Mouse (Mus musculus) cerebellum, adult (tissue): ENCODE data around the gene Sh2b1.

Experiments used
- ATAC-seq: cut with Nextera tagmentation; 2 replicates; pipeline ENCODE4 v1.9.2; 2017; ENCODE audit warnings: mild to moderate bottlenecking, moderate library complexity, mixed read lengths; ENCODE audit not compliant: insufficient number of reproducible peaks, low FRiP score, low TSS enrichment

Sh2b1 gene

DNA sequence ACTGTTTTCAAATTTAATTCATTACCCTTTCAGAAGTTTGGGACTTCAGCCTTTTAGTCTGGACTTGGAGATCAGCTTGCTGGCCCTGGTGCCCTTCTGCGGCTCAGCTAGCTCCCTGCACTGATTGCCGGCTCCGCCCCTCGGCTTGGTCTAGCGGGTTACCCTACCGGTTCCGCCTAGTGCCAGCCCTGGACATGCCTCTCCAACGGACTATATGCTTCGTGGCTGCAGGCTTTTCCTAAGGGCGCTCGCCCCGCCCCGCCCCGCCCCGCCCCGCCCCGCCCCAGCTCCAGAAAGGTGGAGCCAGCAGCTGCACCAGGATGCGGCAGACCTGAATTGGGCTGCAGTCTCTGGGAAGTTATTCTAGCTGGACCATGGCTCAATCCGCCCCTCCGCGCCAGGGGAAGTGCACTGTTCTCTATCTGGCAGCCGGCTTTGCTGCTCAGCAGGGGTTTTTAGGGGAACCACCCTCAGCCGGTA, 7.2 kb upstream of the Sh2b1 start:
- ATAC-seq = peak; percentile 82

GRCm38 (mm10) chr7:126481699-126482098, 6.5 kb upstream of the Sh2b1 start:
- ATAC-seq = no peak

DNA sequence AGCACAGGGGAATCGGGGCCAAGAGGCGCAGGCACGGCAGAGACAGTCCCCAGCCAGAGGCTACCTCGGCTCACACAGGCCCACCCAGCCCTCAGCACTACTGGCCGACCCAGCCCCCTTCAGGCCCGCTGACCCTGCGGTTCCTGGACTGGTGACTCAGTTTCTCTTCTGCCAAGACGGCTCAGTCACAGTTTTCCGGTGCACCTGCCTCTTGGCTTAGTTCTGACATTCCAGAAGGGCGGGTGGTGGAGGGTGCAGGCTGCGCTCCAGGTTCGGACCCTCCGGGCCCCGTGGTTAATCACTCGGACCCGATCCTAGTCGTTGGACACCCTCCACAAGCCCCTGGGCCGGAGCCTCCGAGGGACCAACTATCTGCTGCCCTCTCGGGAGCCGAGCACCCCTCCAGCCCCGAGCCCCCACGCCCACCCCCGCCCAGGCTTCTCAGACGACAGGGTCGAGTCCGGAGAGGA, 703 bp downstream of the Sh2b1 start:
- no peak; the same call in 1 of the 2 replicates for ATAC-seq

DNA sequence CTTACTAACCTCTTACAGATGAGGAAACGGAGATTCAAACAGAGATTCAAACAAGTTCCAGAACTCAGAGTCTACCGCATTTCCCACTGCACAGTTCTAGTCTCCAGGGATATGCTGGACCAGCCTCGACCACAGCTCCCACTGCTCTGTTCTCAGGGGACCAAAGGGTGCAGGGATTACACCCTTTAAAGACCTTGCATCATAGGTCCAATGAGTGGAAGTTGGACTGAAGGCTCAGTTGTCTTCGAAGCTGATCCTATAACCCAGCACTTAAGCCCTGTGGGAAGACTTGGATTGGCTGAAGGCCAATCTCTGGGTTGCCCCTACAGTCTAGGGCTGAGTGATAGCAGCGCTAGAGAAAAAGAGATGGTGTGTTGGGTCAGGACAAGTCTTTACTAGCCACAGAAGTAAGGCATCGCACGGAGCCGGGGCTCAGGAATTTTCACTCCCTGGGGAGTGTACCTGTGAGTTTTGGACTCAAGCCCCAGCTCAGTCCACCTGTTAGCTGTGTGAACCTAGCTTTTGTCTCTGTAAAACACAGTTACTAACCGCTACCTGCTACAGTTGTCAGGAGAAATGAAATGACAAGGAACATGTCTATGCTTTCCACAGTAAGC, 1.6 kb downstream of the Sh2b1 start:
- no peak for ATAC-seq

- no peak for ATAC-seq
Observed at GRCm38 (mm10) chr7:126472713-126473112, 2.5 kb downstream of the Sh2b1 start.

DNA sequence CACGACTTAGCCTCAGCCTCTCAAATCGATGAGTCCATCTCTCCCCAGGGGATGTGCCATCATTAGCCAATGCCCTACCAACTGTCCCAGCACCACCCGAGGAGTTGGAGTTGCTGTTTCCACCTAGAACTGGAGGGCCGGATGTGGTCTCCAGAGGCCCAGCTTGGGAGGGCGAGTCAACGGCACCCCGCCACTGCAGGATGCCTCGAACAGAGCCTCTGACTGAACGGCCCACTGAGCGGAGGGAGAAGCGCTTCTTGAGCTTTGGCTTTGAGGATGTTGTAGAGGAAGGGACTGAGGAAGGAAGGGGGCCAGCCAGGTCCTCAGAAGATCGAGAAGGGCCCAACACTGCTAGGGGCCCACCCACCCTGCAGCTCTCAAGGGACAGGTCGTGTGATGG, 2.9 kb downstream of the Sh2b1 start:
- ATAC-seq = no peak

DNA sequence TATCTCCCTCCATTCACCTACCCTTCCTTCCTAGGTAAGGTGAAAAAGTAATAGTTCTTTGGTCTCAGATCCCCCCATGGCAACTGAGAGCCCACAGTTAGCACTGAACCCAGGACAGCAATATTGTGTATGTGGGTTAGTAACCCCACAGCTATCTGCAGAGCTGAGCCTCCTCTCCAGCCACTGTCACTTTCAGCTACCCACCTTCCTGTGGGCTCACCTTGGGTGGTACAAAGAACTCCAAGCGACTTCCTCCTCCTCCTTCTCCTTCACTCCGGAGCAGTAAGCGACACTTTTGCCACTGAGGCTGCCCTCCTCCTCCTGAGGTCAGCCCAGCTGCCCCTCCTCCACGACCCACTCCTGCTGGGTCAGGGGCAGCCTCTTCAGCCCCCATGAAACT, 3.4 kb downstream of the Sh2b1 start:
- no peak for ATAC-seq

DNA sequence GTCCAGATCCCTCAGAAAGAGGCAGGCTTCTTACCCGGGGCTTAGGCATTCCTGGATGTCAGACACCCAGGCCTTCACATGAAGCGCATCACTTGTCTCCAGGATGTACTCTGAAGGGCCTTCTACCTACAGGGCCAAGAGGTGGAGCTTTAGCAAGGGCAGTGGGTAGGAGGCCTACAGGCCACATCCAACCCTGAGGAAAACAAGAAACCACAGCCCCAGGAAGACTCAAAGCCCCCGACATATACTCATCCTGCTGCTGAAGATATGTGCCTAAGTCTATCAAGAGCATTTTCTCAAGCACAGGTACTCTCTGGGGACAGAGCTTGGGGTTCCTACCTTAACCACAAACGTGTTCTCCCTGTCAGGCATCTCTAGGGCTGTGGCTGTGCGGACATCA, 3.9 kb downstream of the Sh2b1 start:
- ATAC-seq = no peak

GRCm38 (mm10) chr7:126470077-126470476, 5.1 kb downstream of the Sh2b1 start:
- ATAC-seq = no peak

DNA sequence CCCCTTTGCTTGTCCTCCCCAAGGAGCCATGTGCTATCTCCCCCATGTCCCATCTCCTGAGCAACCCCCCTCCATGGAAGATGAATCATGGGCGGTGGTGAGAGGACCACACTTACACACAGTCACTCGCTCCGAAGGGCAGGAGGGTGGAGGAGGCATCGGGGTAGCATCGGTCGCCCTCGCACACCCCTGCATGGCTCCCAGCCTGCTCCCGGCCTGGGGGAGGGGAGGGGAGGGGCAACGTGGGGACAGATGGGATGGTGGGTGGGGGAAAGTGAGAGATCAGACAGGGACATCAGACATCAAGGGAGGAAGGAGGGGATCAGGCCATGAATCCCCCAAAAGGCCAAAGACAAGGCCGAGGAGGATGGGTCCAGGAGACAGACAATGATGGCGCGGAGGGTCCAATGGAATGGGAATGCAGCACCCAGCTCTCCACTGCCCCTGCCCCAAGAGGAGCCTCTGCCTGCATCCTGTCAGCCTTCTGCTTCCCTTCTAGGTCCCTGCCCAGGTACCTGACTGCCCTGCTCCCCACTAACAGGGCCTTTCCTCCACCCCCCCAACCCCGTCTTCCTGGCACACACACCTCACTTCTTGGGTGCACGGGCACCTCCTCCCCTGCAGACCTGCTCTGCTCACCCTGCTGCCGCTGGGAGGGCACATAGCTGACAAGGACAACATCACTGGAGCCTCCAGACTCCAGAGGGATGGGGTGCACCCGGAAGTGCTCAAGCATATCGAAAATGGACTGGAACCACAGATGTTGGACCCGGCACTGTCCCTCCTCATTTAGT, 7.2 kb downstream of the Sh2b1 start:
- ATAC-seq = no peak

DNA sequence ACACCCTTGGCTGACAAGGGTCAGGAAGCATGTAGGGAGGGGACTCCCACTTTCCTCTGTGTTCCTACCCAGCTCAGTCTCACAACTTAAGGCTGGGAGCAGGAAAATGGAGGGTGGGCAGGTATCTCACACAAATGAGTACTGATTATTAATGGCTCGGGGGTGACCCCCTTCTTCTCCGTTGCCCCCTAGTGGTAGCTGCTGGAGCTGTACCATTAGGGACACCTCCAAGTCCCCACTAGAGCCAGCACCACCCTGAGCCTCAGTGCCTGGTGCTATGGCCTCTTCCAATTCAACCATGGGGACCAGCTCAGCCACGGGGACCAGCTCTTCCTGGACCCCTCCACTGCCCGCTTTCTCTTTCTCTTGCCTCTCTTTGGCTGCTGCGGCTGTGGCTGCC, 8.0 kb downstream of the Sh2b1 start:
- ATAC-seq = no peak

DNA sequence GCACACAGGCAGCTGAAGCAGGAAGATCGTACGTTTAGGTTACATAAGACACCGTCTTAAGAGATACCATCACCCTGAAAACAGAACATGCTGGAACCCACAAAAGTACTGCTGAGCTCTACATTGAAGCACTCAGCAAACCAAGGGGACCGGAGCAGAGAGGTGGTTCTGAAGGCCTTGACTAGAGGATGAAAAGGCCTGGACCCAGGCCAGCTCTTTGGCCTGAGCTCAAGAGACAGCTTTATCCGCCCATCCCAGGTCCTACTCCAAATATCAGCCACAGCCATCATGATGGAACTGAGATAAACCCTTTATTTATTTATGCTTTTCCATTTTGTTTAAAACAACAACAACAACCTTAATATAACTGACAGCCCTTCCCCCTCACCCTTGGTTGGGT, 8.5 kb downstream of the Sh2b1 start:
- ATAC-seq = no peak

GRCm38 (mm10) chr7:126466116-126466515, 9.1 kb downstream of the Sh2b1 start:
- no peak for ATAC-seq

- ATAC-seq = no peak
Observed at GRCm38 (mm10) chr7:126465246-126466030, 9.8 kb downstream of the Sh2b1 start.

DNA sequence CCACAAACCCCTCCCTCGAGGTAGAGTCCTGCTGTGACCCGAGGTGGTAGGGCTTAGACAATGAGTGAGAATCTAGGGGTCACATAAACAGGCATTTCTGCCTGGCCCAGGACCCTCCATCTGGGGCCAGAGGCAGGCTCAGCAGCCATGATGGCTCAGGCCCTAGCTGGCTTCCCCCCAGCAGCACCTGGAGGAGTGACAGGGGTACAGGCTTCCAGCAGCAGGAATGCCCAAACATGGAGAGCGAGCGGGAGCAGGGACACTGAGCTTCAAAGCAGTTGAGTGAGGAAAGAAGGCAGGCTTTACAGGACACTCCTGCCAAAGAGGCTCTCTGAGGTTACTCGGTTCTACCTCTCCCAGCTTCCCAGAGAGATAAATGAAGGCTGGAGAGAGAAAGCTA, 10.4 kb downstream of the Sh2b1 start:
- ATAC-seq = no peak

- ATAC-seq = no peak
Observed at GRCm38 (mm10) chr7:126464121-126464520, 11.1 kb downstream of the Sh2b1 start.

DNA sequence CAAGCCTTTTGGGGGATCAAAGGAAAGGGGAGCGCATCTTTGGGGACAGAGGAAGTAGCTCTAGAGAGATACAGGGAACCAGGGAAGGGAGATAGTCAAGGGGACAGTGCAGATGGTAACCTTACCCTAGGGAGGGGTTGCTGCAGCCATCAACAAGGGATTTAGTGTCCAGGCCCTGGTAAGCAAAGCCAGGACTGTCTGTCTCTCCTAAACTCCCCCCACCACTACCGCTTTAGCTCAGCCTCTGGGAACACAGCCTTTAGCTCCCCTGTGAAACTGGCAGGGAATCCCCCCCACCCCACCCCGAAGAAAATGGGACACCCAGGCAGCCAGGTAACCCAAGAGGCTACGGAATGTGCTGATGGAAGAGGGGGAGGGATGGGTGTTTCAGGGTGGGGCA, 11.7 kb downstream of the Sh2b1 start:
- ATAC-seq = no peak

DNA sequence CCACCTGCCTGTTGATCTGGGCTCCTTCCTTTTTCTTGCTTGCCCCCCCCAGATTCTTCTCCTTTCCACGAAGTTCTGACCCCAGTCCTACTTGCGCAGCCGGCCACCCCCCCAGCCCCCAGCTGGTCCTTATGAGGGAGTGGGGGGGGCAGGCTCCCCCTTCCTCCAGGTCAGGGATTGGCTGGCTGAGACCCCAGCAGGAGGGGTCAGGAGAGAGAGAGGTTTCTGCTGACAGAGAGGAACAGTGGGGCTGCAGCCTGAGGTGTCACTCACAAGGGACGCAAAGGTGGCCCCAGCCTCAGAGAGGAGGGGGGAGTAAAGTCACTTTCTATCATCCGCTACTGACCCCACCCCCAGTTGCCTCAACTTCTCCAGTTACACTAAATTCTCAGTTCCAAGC, 12.2 kb downstream of the Sh2b1 start, which contains the start of gene Atp2a1:
Atp2a1 (minus strand) TSS at position 105 of the 400 bp plus-strand sequence.
- no peak for ATAC-seq

- no peak for ATAC-seq
Observed at GRCm38 (mm10) chr7:126461626-126462025, 13.6 kb downstream of the Sh2b1 start.

GRCm38 (mm10) chr7:126460623-126461399, 14.4 kb downstream of the Sh2b1 start:
- ATAC-seq = no peak
